Mouse (Mus musculus) embryonic facial prominence, embryonic 12.5 days (tissue): ENCODE results near the gene Nrtn. TPM values are rescaled to one million over a fixed set of nuclear protein-coding genes. Genes with fewer than 3 reads are reported as not detected.
A peak's percentile ranks its signal among the peaks of the same experiment; 100 is the strongest.

Experiments used
- ATAC-seq: fragments of 200-750 bp; cut with Nextera tagmentation; 2 replicates; pipeline ENCODE4 v1.8.0; 2017; ENCODE audit not compliant: insufficient number of reproducible peaks, insufficient read depth, low FRiP score, low TSS enrichment
- H3K27ac ChIP-seq: fragments of 300-500 bp; sonication (generic); 2 replicates; pipeline ENCODE4 v1.5.1; 2016; ENCODE audit warnings: mild to moderate bottlenecking
- H3K27me3 ChIP-seq: fragments of 300-500 bp; sonication (generic); 2 replicates; pipeline ENCODE4 v1.6.1; 2016; ENCODE audit warnings: mild to moderate bottlenecking, moderate library complexity
- H3K36me3 ChIP-seq: fragments of 300-500 bp; sonication (generic); 2 replicates; pipeline ENCODE4 v1.6.1; 2016; ENCODE audit warnings: mild to moderate bottlenecking
- H3K4me1 ChIP-seq: fragments of 300-500 bp; sonication (generic); 2 replicates; pipeline ENCODE4 v1.6.1; 2016
- H3K4me2 ChIP-seq: fragments of 300-500 bp; sonication (generic); replicated peaks from 2 replicates; pipeline ENCODE4 v1.6.1; 2016; ENCODE audit warnings: mild to moderate bottlenecking, moderate library complexity
- H3K4me3 ChIP-seq: fragments of 300-500 bp; sonication (generic); 2 replicates; pipeline ENCODE4 v1.5.1; 2016; ENCODE audit warnings: mild to moderate bottlenecking
- H3K9ac ChIP-seq: fragments of 300-500 bp; sonication (generic); 2 replicates; pipeline ENCODE4 v1.6.1; 2016; ENCODE audit warnings: mild to moderate bottlenecking, moderate library complexity
- H3K9me3 ChIP-seq: fragments of 300-500 bp; sonication (generic); 2 replicates; pipeline ENCODE4 v1.6.1; 2016; ENCODE audit warnings: mild to moderate bottlenecking, moderate library complexity
- WGBS: fragments of 180-500 bp; shearing (Covaris S2); methylation state at CpG from one replicate; pipeline ENCODE4 v1.1.7; 2016; 5-methylcytosine and 5-hydroxymethylcytosine counted together
- polyA plus RNA-seq: library from polyadenylated mRNA; unstranded; fragments of >200 nt; fragmentation: Nextera tagmentation; extraction: Ambion mirVana; gene quantifications from 2 replicates; pipeline ENCODE4 v1.2.1, GENCODE M21; 2016

The Nrtn gene
- polyA plus RNA-seq, 1 experiment from 2014 or later: 11.9 TPM

GRCm38 (mm10) chr17:56736534-56736933 is 20.8 kb downstream of the Nrtn start:
- WGBS: 41% methylated on average over 8 of the region's 8 CpGs
- Histone ChIP-seq H3K4me1 (no peaks in the 10 kb centered on the region), H3K27me3 (0 out of 2 replicates have a peak, but pooled peaks cover 7% of the 10 kb centered on the region), H3K9ac (no peak overlapping the region), H3K9me3 (no peaks in the 10 kb centered on the region; the same call in 1 of the 2 replicates), H3K36me3 (no peaks in the 10 kb centered on the region), H3K4me2 (no peak overlapping the region), H3K27ac (no peak overlapping the region), H3K4me3 (no peak overlapping the region)
- no peak for ATAC-seq

GRCm38 (mm10) chr17:56729656-56730055 is 27.7 kb downstream of the Nrtn start:
- ATAC-seq: no peak
- Histone ChIP-seq H3K9ac (no peak overlapping the region), H3K4me2 (no peak overlapping the region), H3K36me3 (0 out of 2 replicates have a peak, but pooled peaks cover 4% of the 10 kb centered on the region), H3K4me1 (peaks cover 20% of the 10 kb centered on the region), H3K27ac (no peak overlapping the region), H3K4me3 (no peak overlapping the region), H3K27me3 (0 out of 2 replicates have a peak, but pooled peaks cover 4% of the 10 kb centered on the region), H3K9me3 (no peaks in the 10 kb centered on the region)
- WGBS: 60% methylated on average over 2 of the region's 2 CpGs

GRCm38 (mm10) chr17:56729151-56729550 is 28.2 kb downstream of the Nrtn start:
- H3K27me3 ChIP-seq: 0 out of 2 replicates have a peak, but pooled peaks cover 4% of the 10 kb centered on the region
- H3K4me1 ChIP-seq: peaks cover 20% of the 10 kb centered on the region
- H3K4me3 ChIP-seq: no peak overlapping the region
- H3K27ac ChIP-seq: no peak overlapping the region
- H3K9ac ChIP-seq: no peak overlapping the region
- no peak overlapping the region for H3K4me2 ChIP-seq
- H3K9me3 ChIP-seq: no peaks in the 10 kb centered on the region
- 0 out of 2 replicates have a peak, but pooled peaks cover 4% of the 10 kb centered on the region for H3K36me3 ChIP-seq
- no peak for ATAC-seq
- WGBS: 42% methylated on average over 6 of the region's 6 CpGs

GRCm38 (mm10) chr17:56728117-56728516 is 29.2 kb downstream of the Nrtn start:
- WGBS: 30% methylated on average over 12 of the region's 12 CpGs
- Histone ChIP-seq H3K27ac (no peak overlapping the region), H3K4me2 (no peak overlapping the region)

GRCm38 (mm10) chr17:56727659-56728058 is 29.7 kb downstream of the Nrtn start:
- Histone ChIP-seq H3K4me1 (peaks cover 20% of the 10 kb centered on the region), H3K9ac (no peak overlapping the region), H3K4me2 (no peak overlapping the region), H3K27ac (0 out of 2 replicates have a peak overlapping the region, but pooled peaks have one; percentile 52), H3K27me3 (no peaks in the 10 kb centered on the region), H3K9me3 (no peaks in the 10 kb centered on the region), H3K36me3 (peaks cover 15% of the 10 kb centered on the region), H3K4me3 (no peak overlapping the region)
- no peak for ATAC-seq
- WGBS: 11% methylated on average over 12 of the region's 12 CpGs

More at GRCm38 (mm10) chr17:56728117-56728516, 29.2 kb downstream of the Nrtn start:
- Histone ChIP-seq H3K4me3 (no peak overlapping the region), H3K36me3 (peaks cover 10% of the 10 kb centered on the region), H3K27me3 (0 out of 2 replicates have a peak, but pooled peaks cover 1% of the 10 kb centered on the region), H3K9me3 (no peaks in the 10 kb centered on the region), H3K4me1 (peaks cover 20% of the 10 kb centered on the region), H3K9ac (no peak overlapping the region)
- no peak for ATAC-seq

GRCm38 (mm10) chr17:56727029-56727649 is 30.2 kb downstream of the Nrtn start:
- H3K4me2 ChIP-seq: no peak overlapping the region; the same call in 1 of the 2 replicates
- no peak overlapping the region for H3K4me3 ChIP-seq
- 6% methylated on average over 7 of the region's 7 CpGs for WGBS
- ATAC-seq: no peak
- H3K27ac ChIP-seq: 0 out of 2 replicates have a peak overlapping the region, but pooled peaks have one; percentile 52
- peaks cover 20% of the 10 kb centered on the region for H3K36me3 ChIP-seq
- peaks cover 20% of the 10 kb centered on the region for H3K4me1 ChIP-seq
- no peaks in the 10 kb centered on the region for H3K27me3 ChIP-seq
- H3K9me3 ChIP-seq: no peaks in the 10 kb centered on the region
- H3K9ac ChIP-seq: no peak overlapping the region

GRCm38 (mm10) chr17:56723419-56724161 is 33.7 kb downstream of the Nrtn start:
- Histone ChIP-seq H3K4me1 (peaks cover 30% of the 10 kb centered on the region), H3K9ac (no peak overlapping the region), H3K9me3 (no peaks in the 10 kb centered on the region), H3K27me3 (no peaks in the 10 kb centered on the region), H3K27ac (no peak overlapping the region), H3K4me3 (no peak overlapping the region), H3K4me2 (no peak overlapping the region), H3K36me3 (peaks cover 34% of the 10 kb centered on the region)
- no peak for ATAC-seq
- 86% methylated on average over 11 of the region's 11 CpGs for WGBS

- ATAC-seq: no peak
- Histone ChIP-seq H3K4me1 (peaks cover 23% of the 10 kb centered on the region), H3K9me3 (no peaks in the 10 kb centered on the region), H3K27ac (no peak overlapping the region), H3K4me2 (no peak overlapping the region), H3K9ac (no peak overlapping the region), H3K36me3 (peaks cover 34% of the 10 kb centered on the region), H3K27me3 (no peaks in the 10 kb centered on the region), H3K4me3 (no peak overlapping the region)
- WGBS: 93% methylated on average over 5 of the region's 5 CpGs
Measured at GRCm38 (mm10) chr17:56722441-56722840, 34.9 kb downstream of the Nrtn start.

GRCm38 (mm10) chr17:56717363-56718058 is 39.8 kb downstream of the Nrtn start, which contains the start of the genes Ndufa11 and Vmac:
Ndufa11 (plus strand) TSS chr17:56717767.
Vmac (minus strand) TSS chr17:56718022.
- no peaks in the 10 kb centered on the region for H3K27me3 ChIP-seq
- peaks cover 20% of the 10 kb centered on the region for H3K36me3 ChIP-seq
- under 1% methylated on average over 59 of the region's 59 CpGs for WGBS
- peaks cover 21% of the 10 kb centered on the region for H3K4me1 ChIP-seq
- H3K4me3 ChIP-seq: peak within 1 kb of the TSS; percentile 75
- peak within 1 kb of the TSS; percentile 88 for H3K9ac ChIP-seq
- ATAC-seq: peak; percentile 64
- peak within 1 kb of the TSS; percentile 75 for H3K27ac ChIP-seq
- no peaks in the 10 kb centered on the region for H3K9me3 ChIP-seq
- H3K4me2 ChIP-seq: peak within 1 kb of the TSS; percentile 78

- peaks cover 20% of the 10 kb centered on the region for H3K36me3 ChIP-seq
- peak overlapping the region; percentile 88 for H3K9ac ChIP-seq
- H3K4me2 ChIP-seq: peak overlapping the region; percentile 78
- H3K27me3 ChIP-seq: no peaks in the 10 kb centered on the region
- H3K9me3 ChIP-seq: no peaks in the 10 kb centered on the region
- peak overlapping the region; percentile 69 for H3K27ac ChIP-seq
- peak overlapping the region; percentile 75 for H3K4me3 ChIP-seq
- ATAC-seq: peak; percentile 93
- H3K4me1 ChIP-seq: peaks cover 21% of the 10 kb centered on the region
- under 1% methylated on average over 55 of the region's 55 CpGs for WGBS
Measured at GRCm38 (mm10) chr17:56716655-56717362, 40.5 kb downstream of the Nrtn start.
